16 mouse cellular contexts compared by ENCODE assay signal in genomic region chr12:40140706-40141105, GRCm38 (mm10). TPM values are rescaled to one million over a fixed set of nuclear protein-coding genes. Genes with fewer than 3 reads are reported as not detected.
"Had no signal": no experiment of that assay in that cellular context is flagged by ENCODE, and none has a peak within 500 bp of the region (broad histone marks: within the 10 kb centered on the region; RNA-seq: fewer than 3 reads in every experiment).

No protein-coding gene starts in this region.

- H3K9ac ChIP-seq: limb, embryonic 12.5 days; liver, embryonic 13.5 days; midbrain, embryonic 15.5 days; neural tube, embryonic 12.5 days; stomach, embryonic 15.5 days had no signal

- H3K4me3 ChIP-seq: layer of hippocampus, adult 2 months; limb, embryonic 12.5 days; liver, embryonic 13.5 days; midbrain, embryonic 15.5 days; neural tube, embryonic 12.5 days; stomach, embryonic 15.5 days had no signal

- H3K9me3 ChIP-seq: liver, embryonic 13.5 days; midbrain, embryonic 15.5 days; neural tube, embryonic 12.5 days; stomach, embryonic 15.5 days had no signal

- ATAC-seq: midbrain, embryonic 15.5 days had no signal

- DNase-seq: kidney, adult 9 months; kidney, postnatal 36 days; liver; liver, embryonic 13.5 days; lung, adult 18-20 months; right cerebral cortex, postnatal 14 days; thymus, adult 2 months; thymus, postnatal 25 days had no signal

- H3K36me3 ChIP-seq: limb, embryonic 12.5 days; liver, embryonic 13.5 days; midbrain, embryonic 15.5 days; neural tube, embryonic 12.5 days; stomach, embryonic 15.5 days had no signal

- H3K4me1 ChIP-seq: limb, embryonic 12.5 days; liver, embryonic 13.5 days; midbrain, embryonic 15.5 days; neural tube, embryonic 12.5 days; stomach, embryonic 15.5 days had no signal

- H3K4me2 ChIP-seq: limb, embryonic 12.5 days; liver, embryonic 13.5 days; midbrain, embryonic 11.5 days; midbrain, embryonic 15.5 days; neural tube, embryonic 12.5 days; stomach, embryonic 15.5 days had no signal

- H3K27ac ChIP-seq: kidney, postnatal 0 days; layer of hippocampus, adult 2 months; limb, embryonic 12.5 days; liver, embryonic 13.5 days; midbrain, embryonic 15.5 days; neural tube, embryonic 12.5 days; stomach, embryonic 15.5 days had no signal

- H3K27me3 ChIP-seq: limb, embryonic 12.5 days; liver, embryonic 13.5 days; midbrain, embryonic 15.5 days; neural tube, embryonic 12.5 days; stomach, embryonic 15.5 days had no signal

RNA-seq across cellular contexts. Expression of gene Lsmem1, which starts 58.6 kb away (rescaled TPM):
- polyA plus RNA-seq: midbrain, embryonic 11.5 days; midbrain, embryonic 15.5 days; testis, adult 2 months had no signal
